Mouse (Mus musculus): ENCODE results near the gene Rab11fip4. TPM values are rescaled to one million over a fixed set of nuclear protein-coding genes. Genes with fewer than 3 reads are reported as not detected.

Rab11fip4 gene
- total and polyA plus RNA-seq, 3 experiments, result 13.2 to 41.6 (median 26.6) TPM

GRCm38 (mm10) chr11:79696390-79697307 lies 105.6 kb downstream of the Rab11fip4 start:
- no peak overlapping the region for H3K27ac ChIP-seq (ENCODE audit: insufficient read depth, low read depth)
- H3K36me3 ChIP-seq (replicated peaks in 1 of 2; ENCODE audit: control insufficient read depth in 1 of 2, insufficient read depth in 1 of 2, low read length in 1 of 2), result peaks cover 40 to 90% of the 10 kb centered on the region in 2 experiments
- no peaks in the 10 kb centered on the region for H3K27me3 ChIP-seq (replicated peaks)
- in situ Hi-C loops (cut with MboI; ENCODE audit: low pct_ligation_motif_present, low pct_unique_long_range_greater_than_20kb, low sequenced_read_pairs) (no loop called here), dilution Hi-C loops (cut with MboI; ENCODE audit: extremely low pct_ligation_motif_present, extremely low pct_unique_long_range_greater_than_20kb, low sequenced_read_pairs) (no loop called here)
- no peak overlapping the region for H3K4me3 ChIP-seq (replicated peaks in 1 of 3; ENCODE audit: low read depth in 2 of 3, low read length in 2 of 3, poor library complexity in 1 of 3)
- H3K79me2 ChIP-seq (replicated peaks; ENCODE audit: control insufficient read depth, extremely low read depth, insufficient read depth, poor library complexity, severe bottlenecking), result no peaks in the 10 kb centered on the region
- H3K9ac ChIP-seq (ENCODE audit: insufficient read depth, low read depth), result no peak overlapping the region
- peaks cover 0 to 13% of the 10 kb centered on the region in 2 experiments; a peak in 2 of 4 replicates for H3K4me1 ChIP-seq (ENCODE audit: control insufficient read depth in 1 of 2, insufficient read depth in 2 of 2)
- no peak for DNase-seq (ENCODE audit: extremely low read depth)
- no peak overlapping the region for H3K4me2 ChIP-seq (ENCODE audit: insufficient read depth, low read depth, poor library complexity, severe bottlenecking)
- no peaks in the 10 kb centered on the region for H3K9me3 ChIP-seq (replicated peaks; ENCODE audit: low read length)
- TF ChIP-seq RAD21 (IDR thresholded peaks at IDR 0.05; ENCODE audit: low read depth, low read length) (no peak), E2F4 (IDR thresholded peaks at IDR 0.05; ENCODE audit: insufficient replicate concordance, low read depth, low read length) (no peak), TCF12 (IDR thresholded peaks at IDR 0.05; ENCODE audit: low read depth, low read length) (no peak), CTCF (conservative IDR thresholded peaks at IDR 0.05 in 1 of 2, IDR thresholded peaks at IDR 0.05 in 1 of 2; ENCODE audit: low read depth in 2 of 2, low read length in 2 of 2) (peak in 1 of 2 experiments; percentile 13; a peak in 1 of 4 replicates), GABPA (IDR thresholded peaks at IDR 0.05; ENCODE audit: insufficient replicate concordance, low read depth, low read length) (no peak), USF2 (conservative IDR thresholded peaks at IDR 0.05; ENCODE audit: low read depth, low read length) (no peak), RCOR1 (conservative IDR thresholded peaks at IDR 0.05; ENCODE audit: low read depth, low read length) (no peak), USF1 (IDR thresholded peaks at IDR 0.05; ENCODE audit: low read depth, low read length) (no peak), PAX5 (IDR thresholded peaks at IDR 0.05; ENCODE audit: low read length) (no peak), CHD2 (IDR thresholded peaks at IDR 0.05; ENCODE audit: low read length) (no peak), POLR2AphosphoS2 (IDR thresholded peaks at IDR 0.05; ENCODE audit: low read depth, low read length) (peak; percentile 65; the same call in 1 of the 2 replicates), ETS1 (conservative IDR thresholded peaks at IDR 0.05; ENCODE audit: low read depth, low read length) (no peak), ZMIZ1 (IDR thresholded peaks at IDR 0.05; ENCODE audit: low read depth, low read length) (0 out of 2 replicates have a peak, but pooled peaks have one; percentile 20), ELF1 (IDR thresholded peaks at IDR 0.05; ENCODE audit: low read depth, low read length) (no peak), NRF1 (IDR thresholded peaks at IDR 0.05; ENCODE audit: low read depth, low read length) (no peak), MYC (IDR thresholded peaks at IDR 0.05; ENCODE audit: low read depth, low read length) (no peak), ZC3H11A (IDR thresholded peaks at IDR 0.05; ENCODE audit: low read depth, low read length) (no peak), BHLHE40 (IDR thresholded peaks at IDR 0.05; ENCODE audit: low read depth, low read length) (no peak), ZKSCAN1 (IDR thresholded peaks at IDR 0.05; ENCODE audit: borderline replicate concordance, low read depth, low read length) (no peak), KAT2A (IDR thresholded peaks at IDR 0.05; ENCODE audit: insufficient replicate concordance, low read length) (no peak), TBP (conservative IDR thresholded peaks at IDR 0.05; ENCODE audit: low read depth, low read length) (no peak), MAX (IDR thresholded peaks at IDR 0.05; ENCODE audit: low read length) (no peak), JUN (IDR thresholded peaks at IDR 0.05; ENCODE audit: insufficient read depth, low read depth, low read length) (no peak), HCFC1 (IDR thresholded peaks at IDR 0.05; ENCODE audit: low read depth, low read length) (no peak), NELFE (IDR thresholded peaks at IDR 0.05; ENCODE audit: low read depth, low read length) (no peak), SMC3 (IDR thresholded peaks at IDR 0.05; ENCODE audit: low read depth, low read length) (peak; percentile 13; the same call in 1 of the 2 replicates), MAZ (IDR thresholded peaks at IDR 0.05; ENCODE audit: low read depth, low read length) (no peak), IRF4 (IDR thresholded peaks at IDR 0.05; ENCODE audit: low read depth, low read length) (no peak), MAFK (IDR thresholded peaks at IDR 0.05; ENCODE audit: insufficient replicate concordance, low read length) (no peak), MXI1 (IDR thresholded peaks at IDR 0.05; ENCODE audit: low read depth, low read length) (no peak), POLR2A (IDR thresholded peaks at IDR 0.05; ENCODE audit: low read depth, low read length) (no peak), JUND (conservative IDR thresholded peaks at IDR 0.05; ENCODE audit: low read depth, low read length) (no peak), SIN3A (IDR thresholded peaks at IDR 0.05; ENCODE audit: low read length) (no peak), EP300 (IDR thresholded peaks at IDR 0.05; ENCODE audit: low read length) (no peak), UBTF (IDR thresholded peaks at IDR 0.05; ENCODE audit: low read depth, low read length) (no peak), ZNF384 (IDR thresholded peaks at IDR 0.05; ENCODE audit: low read depth, low read length) (peak; percentile 64)

All from CH12.LX (cell line).